Mouse (Mus musculus) cortical plate, adult 2 months (tissue): ENCODE measurements around the gene Prodh2.

ENCODE experiments used
- CTCF ChIP-seq: fragments of 200-500 bp; IDR thresholded peaks from 2 replicates; pipeline ENCODE4 v1.5.1; 2011; ENCODE audit warnings: mild to moderate bottlenecking, control low read depth, low read length; ENCODE audit not compliant: insufficient read depth; ENCODE audit errors: extremely low read depth
- POLR2A ChIP-seq: fragments of 200-500 bp; IDR thresholded peaks from 2 replicates; pipeline ENCODE4 v1.6.1; 2011; ENCODE audit warnings: mild to moderate bottlenecking, low read length, control low read depth; ENCODE audit not compliant: insufficient read depth; ENCODE audit errors: extremely low read depth

- no peak for TF ChIP-seq CTCF
- 0 out of 2 replicates have a peak, but pooled peaks have one; percentile 14 for TF ChIP-seq POLR2A
Measured at GRCm38 (mm10) chr7:30557901-30558514, 64.6 kb downstream of the Prodh2 start.
